Mouse (Mus musculus) heart, embryonic 12.5 days (tissue): Measurements from ENCODE around the gene Dennd2c. TPM values are rescaled to one million over a fixed set of nuclear protein-coding genes. Genes with fewer than 3 reads are reported as not detected.
"Not testable (repeated sequence)": the region's sequence is repeated elsewhere in the genome, so short reads cannot be mapped to it uniquely, and the experiment has no call there.

Source experiments
- ATAC-seq: fragments of 200-750 bp; cut with Nextera tagmentation; 2 replicates; pipeline ENCODE4 v1.8.0; 2017; ENCODE audit warnings: moderate TSS enrichment, moderate library complexity; ENCODE audit not compliant: insufficient number of reproducible peaks, low FRiP score
- H3K27ac ChIP-seq: fragments of 300-500 bp; sonication (generic); 2 replicates; pipeline ENCODE4 v1.5.1; 2016; ENCODE audit warnings: mild to moderate bottlenecking, moderate library complexity; ENCODE audit not compliant: poor library complexity, severe bottlenecking
- H3K27me3 ChIP-seq: fragments of 300-500 bp; sonication (generic); replicated peaks from 2 replicates; pipeline ENCODE4 v1.6.1; 2016; ENCODE audit warnings: mild to moderate bottlenecking, moderate library complexity
- H3K36me3 ChIP-seq: fragments of 300-500 bp; sonication (generic); 2 replicates; pipeline ENCODE4 v1.6.1; 2016; ENCODE audit warnings: mild to moderate bottlenecking, moderate library complexity
- H3K4me1 ChIP-seq: fragments of 300-500 bp; sonication (generic); replicated peaks from 2 replicates; pipeline ENCODE4 v1.6.1; 2016; ENCODE audit warnings: mild to moderate bottlenecking
- H3K4me2 ChIP-seq: fragments of 300-500 bp; sonication (generic); 2 replicates; pipeline ENCODE4 v1.6.1; 2016; ENCODE audit warnings: mild to moderate bottlenecking, moderate library complexity
- H3K4me3 ChIP-seq: fragments of 300-500 bp; sonication (generic); 2 replicates; pipeline ENCODE4 v1.5.1; 2016; ENCODE audit warnings: mild to moderate bottlenecking
- H3K9ac ChIP-seq: fragments of 300-500 bp; sonication (generic); 2 replicates; pipeline ENCODE4 v1.6.1; 2016; ENCODE audit warnings: mild to moderate bottlenecking, moderate library complexity
- H3K9me3 ChIP-seq: fragments of 300-500 bp; sonication (generic); replicated peaks from 2 replicates; pipeline ENCODE4 v1.6.1; 2016; ENCODE audit warnings: mild to moderate bottlenecking, moderate library complexity
- WGBS: fragments of 180-500 bp; shearing (Covaris S2); methylation state at CpG from one replicate; pipeline ENCODE4 v1.1.7; 2016; 5-methylcytosine and 5-hydroxymethylcytosine counted together
- polyA plus RNA-seq: library from polyadenylated mRNA; unstranded; fragments of >200 nt; fragmentation: Nextera tagmentation; extraction: Ambion mirVana; gene quantifications from 2 replicates; pipeline ENCODE4 v1.2.1, GENCODE M21; 2016

Dennd2c gene
- polyA plus RNA-seq, 1 experiment from 2014 or later = 5.1 TPM

DNA sequence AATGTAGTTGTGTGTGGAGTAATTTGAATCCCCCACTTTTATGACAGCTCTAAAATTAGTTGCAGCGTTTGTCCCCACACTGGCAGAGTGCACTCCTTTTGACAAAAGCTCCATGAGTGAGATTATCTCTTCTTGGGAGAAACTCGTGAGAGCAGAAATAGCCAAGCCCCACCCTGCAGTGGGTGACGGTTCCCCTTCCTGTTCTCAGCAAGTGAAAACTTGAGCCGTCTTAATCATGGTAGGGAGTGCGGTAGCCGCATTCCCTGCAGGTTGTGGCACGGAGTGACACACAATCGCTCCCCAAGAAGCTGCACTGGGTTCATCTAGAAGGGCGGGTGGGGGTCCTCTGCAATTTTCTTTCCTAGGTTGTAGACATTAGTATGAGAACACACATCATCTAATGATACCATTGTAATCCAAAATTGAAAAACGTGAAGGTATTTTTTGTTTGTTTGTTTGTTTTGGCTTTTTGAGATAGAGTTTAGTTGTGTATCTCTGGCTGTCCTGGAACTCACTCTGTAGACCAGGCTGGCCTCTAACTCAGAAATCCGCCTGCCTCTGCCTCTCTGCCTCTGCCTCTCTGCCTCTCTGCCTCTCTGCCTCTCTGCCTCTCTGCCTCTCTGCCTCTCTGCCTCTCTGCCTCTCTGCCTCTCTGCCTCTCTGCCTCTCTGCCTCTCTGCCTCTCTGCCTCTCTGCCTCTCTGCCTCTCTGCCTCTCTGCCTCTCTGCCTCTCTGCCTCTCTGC lies 37.9 kb downstream of the Dennd2c start:
- peaks cover 13% of the 10 kb centered on the region for H3K4me1 ChIP-seq
- not testable (repeated sequence) for H3K36me3 ChIP-seq, H3K9me3 ChIP-seq, H3K9ac ChIP-seq, H3K27me3 ChIP-seq
- peak overlapping the region; percentile 54 for H3K4me2 ChIP-seq
- H3K27ac ChIP-seq = peak overlapping the region; percentile 30; the same call in 1 of the 2 replicates
- ATAC-seq = peak; percentile 86
- 35% methylated on average over 11 of the region's 11 CpGs for WGBS
- peak overlapping the region; percentile 15 for H3K4me3 ChIP-seq

DNA sequence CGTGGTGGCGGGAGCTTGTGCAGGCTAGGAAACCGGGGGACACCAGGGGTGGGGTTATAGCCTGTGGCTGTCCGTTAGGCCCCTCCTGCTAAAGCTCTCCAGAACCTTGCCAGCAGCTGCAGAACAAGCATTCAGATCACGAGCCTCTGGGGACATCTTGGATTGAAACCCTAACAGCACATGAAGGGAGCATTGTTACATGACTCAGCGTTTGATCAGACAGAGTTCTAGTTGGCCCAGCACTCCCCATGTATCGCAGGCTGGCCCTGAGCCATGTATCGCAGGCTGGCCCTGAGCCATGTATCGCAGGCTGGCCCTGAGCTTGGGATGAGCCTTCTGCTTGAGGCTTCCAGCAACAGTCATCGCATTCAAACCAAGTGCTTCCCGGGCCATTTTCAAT lies 38.9 kb downstream of the Dennd2c start:
- 0 out of 2 replicates have a peak, but pooled peaks cover 6% of the 10 kb centered on the region for H3K36me3 ChIP-seq
- no peak for ATAC-seq
- H3K9me3 ChIP-seq = no peaks in the 10 kb centered on the region
- H3K4me1 ChIP-seq = peaks cover 13% of the 10 kb centered on the region
- no peak overlapping the region for H3K4me2 ChIP-seq
- H3K9ac ChIP-seq = no peak overlapping the region
- no peak overlapping the region for H3K27ac ChIP-seq
- no peak overlapping the region for H3K4me3 ChIP-seq
- no peaks in the 10 kb centered on the region for H3K27me3 ChIP-seq
- WGBS = 88% methylated on average over 11 of the region's 11 CpGs

DNA sequence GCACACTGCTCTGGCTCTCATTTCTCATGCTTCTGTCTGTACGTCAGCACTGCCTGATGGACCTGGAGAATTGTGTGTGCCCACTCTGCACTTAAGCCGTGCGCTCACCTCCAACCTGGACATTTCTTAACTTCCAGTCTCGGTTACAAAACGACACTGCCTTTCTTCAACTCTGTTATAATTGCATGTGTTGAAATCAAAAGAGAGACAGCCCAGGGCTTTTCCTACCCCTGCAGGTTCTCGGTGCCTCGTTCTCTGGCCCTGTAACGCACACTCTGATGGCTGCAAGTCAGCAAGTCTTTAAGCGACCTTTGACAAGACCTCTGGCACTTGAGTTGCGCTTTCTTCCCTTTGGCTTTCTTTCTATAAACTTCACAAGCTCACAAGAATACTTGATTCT lies 40.0 kb downstream of the Dennd2c start:
- peaks cover 13% of the 10 kb centered on the region for H3K4me1 ChIP-seq
- H3K9ac ChIP-seq = no peak overlapping the region
- no peak overlapping the region for H3K4me2 ChIP-seq
- no peak for ATAC-seq
- H3K36me3 ChIP-seq = peaks cover 9% of the 10 kb centered on the region; the same call in 1 of the 2 replicates
- no peaks in the 10 kb centered on the region for H3K9me3 ChIP-seq
- H3K4me3 ChIP-seq = no peak overlapping the region
- H3K27me3 ChIP-seq = no peaks in the 10 kb centered on the region
- WGBS = 75% methylated on average over 10 of the region's 10 CpGs
- H3K27ac ChIP-seq = no peak overlapping the region

DNA sequence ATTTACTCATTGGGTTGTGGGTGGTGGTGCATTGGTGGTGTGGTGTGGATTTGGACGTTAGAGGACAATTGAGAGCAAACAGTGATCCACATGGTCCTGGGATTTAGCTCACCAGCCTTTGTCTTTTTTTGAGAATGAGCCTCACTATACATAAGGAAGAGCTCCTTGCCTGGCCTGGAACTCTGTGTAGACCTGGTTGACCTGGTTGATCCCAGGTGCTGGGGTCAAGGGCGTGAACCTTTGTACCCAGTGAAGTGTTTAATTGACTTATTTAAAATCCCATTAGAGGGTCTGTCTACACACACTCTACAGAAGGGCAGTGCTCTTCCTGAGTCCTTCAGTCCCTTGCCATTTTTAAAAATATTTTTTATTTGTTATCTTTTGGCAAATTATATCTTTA lies 42.9 kb downstream of the Dennd2c start:
- WGBS = 81% methylated on average over 2 of the region's 2 CpGs

DNA sequence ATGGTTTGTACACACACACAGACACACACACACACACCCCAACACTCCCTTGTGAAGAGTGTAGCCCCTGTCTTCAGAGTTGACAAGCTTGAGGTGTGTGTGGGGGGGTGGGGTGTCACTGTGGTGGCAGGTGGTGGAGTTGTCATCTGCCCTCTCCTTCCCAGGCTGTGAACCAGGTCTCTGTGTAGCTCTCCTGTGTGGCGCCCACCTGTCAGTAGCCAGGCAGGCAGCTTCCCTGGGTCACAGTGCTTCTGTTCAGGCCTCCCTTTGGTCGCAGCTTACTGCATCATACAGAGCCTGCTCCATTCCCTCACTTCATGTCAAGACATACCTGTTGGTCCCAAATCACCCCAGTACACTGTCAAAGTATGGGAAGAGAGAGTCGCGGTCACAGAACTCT lies 43.4 kb downstream of the Dennd2c start:
- Histone ChIP-seq H3K4me2 (no peak overlapping the region), H3K4me1 (no peaks in the 10 kb centered on the region), H3K4me3 (no peak overlapping the region), H3K9me3 (no peaks in the 10 kb centered on the region), H3K27me3 (no peaks in the 10 kb centered on the region), H3K9ac (no peak overlapping the region), H3K36me3 (peaks cover 20% of the 10 kb centered on the region), H3K27ac (no peak overlapping the region)
- 81% methylated on average over 4 of the region's 4 CpGs for WGBS
- no peak for ATAC-seq

More for the DNA sequence above, 42.9 kb downstream of the Dennd2c start:
- H3K4me2 ChIP-seq = no peak overlapping the region
- no peaks in the 10 kb centered on the region for H3K9me3 ChIP-seq
- H3K4me3 ChIP-seq = no peak overlapping the region
- H3K27me3 ChIP-seq = no peaks in the 10 kb centered on the region
- H3K9ac ChIP-seq = no peak overlapping the region
- H3K4me1 ChIP-seq = no peaks in the 10 kb centered on the region
- H3K27ac ChIP-seq = no peak overlapping the region
- no peak for ATAC-seq
- peaks cover 17% of the 10 kb centered on the region; the same call in 1 of the 2 replicates for H3K36me3 ChIP-seq

DNA sequence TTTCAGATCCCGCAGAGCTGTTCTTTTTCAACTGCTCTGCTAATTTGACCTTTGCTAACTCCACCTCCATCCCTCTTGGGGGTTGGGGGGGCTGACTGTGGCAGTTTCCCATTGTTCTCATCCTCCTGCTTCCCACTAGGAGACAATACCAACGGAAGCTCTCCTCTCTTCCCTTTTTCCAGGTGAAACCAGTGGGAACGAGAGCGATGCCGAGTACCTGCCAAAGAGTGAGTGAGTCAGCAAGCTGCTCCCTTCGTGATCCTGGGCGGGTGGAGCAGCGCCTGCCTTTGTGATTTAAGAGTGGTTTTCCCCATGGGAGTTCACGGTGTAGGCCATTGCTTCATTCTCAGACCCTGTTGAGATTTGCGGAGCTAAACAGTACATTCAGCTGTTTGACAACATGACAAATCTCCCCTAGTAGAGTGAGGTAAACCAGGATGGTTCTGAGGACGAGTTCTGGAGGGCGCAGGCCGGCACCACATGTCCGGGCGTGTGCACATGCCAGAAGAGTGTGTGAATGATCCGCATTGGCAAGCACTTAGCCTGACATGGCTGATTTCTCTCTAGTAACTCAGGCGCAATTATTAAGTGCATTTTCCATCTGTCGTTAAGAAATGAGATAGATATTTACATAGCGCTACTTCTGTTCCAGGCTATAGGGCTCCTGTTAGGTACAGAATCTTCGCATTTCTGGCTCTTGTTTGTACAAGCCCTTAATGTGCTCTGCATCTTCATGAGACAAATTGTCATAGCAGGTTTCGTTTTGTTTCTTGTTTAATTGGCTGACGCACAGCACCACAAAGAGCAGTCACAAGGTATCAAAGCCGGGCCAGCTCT lies 44.1 kb downstream of the Dennd2c start:
- H3K9me3 ChIP-seq = no peaks in the 10 kb centered on the region
- H3K4me3 ChIP-seq = no peak overlapping the region
- H3K36me3 ChIP-seq = peaks cover 23% of the 10 kb centered on the region
- H3K27ac ChIP-seq = no peak overlapping the region
- no peaks in the 10 kb centered on the region for H3K27me3 ChIP-seq
- H3K4me2 ChIP-seq = no peak overlapping the region
- 73% methylated on average over 23 of the region's 23 CpGs for WGBS
- no peaks in the 10 kb centered on the region for H3K4me1 ChIP-seq
- ATAC-seq = no peak
- H3K9ac ChIP-seq = no peak overlapping the region

DNA sequence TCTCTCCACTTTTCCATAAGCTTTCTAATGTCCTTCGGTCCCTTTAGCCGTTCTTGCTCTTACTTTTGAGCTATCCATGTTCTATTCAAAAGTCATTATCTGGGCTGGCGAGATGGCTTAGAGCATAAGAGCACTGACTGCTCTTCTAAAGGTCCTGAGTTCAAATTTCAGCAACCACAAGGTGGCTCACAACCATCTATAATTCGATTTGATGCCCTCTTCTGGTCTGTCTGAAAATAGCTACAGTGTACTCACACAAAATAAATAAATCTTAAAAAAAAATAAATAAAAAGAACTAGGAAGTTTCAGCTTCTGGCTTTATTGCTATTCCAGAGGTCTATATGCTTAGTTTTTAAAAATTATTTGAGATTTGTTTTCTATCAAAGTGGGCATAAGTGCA lies 45.4 kb downstream of the Dennd2c start:
- Histone ChIP-seq H3K9me3 (no peaks in the 10 kb centered on the region), H3K27me3 (no peaks in the 10 kb centered on the region), H3K4me2 (no peak overlapping the region), H3K4me3 (no peak overlapping the region), H3K27ac (no peak overlapping the region), H3K4me1 (no peaks in the 10 kb centered on the region), H3K9ac (no peak overlapping the region), H3K36me3 (peaks cover 32% of the 10 kb centered on the region)
- no peak for ATAC-seq
- 84% methylated on average over 4 of the region's 4 CpGs for WGBS

DNA sequence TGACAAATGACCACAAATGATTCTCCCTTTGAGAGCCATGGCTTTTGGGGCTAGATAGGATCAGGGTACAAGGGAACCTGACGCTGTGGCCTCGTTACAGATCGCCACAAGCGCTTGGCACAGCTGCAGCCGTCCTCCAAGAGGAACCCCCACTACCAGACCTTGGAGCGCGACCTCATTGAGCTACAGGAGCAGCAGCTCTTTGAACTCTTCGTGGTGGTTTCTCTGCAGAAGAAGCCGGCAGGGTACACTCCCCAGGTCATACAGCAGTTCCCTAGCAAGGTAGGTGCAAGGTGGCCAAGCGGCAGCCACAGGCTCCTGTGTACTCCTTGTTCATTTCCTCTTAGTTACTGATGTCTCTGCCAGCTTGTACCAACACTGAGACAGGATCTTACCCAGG lies 46.5 kb downstream of the Dennd2c start:
- Histone ChIP-seq H3K27ac (no peak overlapping the region), H3K4me3 (no peak overlapping the region)

DNA sequence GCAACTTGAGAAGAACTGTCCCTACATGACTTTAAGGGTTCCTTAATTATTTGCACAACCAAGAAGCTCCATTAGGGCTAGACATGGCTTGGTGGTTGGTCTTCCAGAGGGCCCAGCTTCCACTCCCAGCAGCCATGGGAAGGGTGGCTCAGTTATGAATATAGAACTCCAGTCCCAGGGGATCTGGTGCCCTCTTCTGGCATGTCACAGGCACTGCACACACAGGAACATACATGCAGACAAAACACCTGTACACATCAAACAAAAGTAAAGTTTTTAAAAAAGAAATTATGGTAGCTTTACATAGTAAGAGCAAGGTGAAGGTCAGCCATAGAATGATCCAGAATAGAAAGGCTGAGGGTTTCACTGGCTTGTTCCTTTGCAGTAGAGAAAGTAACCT lies 51.4 kb downstream of the Dennd2c start:
- no peak for ATAC-seq
- peaks cover 64% of the 10 kb centered on the region for H3K36me3 ChIP-seq

More for the DNA sequence above, 46.5 kb downstream of the Dennd2c start:
- no peak overlapping the region for H3K9ac ChIP-seq
- no peaks in the 10 kb centered on the region; the same call in 1 of the 2 replicates for H3K9me3 ChIP-seq
- H3K27me3 ChIP-seq = no peaks in the 10 kb centered on the region
- H3K36me3 ChIP-seq = peaks cover 40% of the 10 kb centered on the region
- no peak for ATAC-seq
- WGBS = 85% methylated on average over 10 of the region's 10 CpGs
- H3K4me2 ChIP-seq = no peak overlapping the region
- H3K4me1 ChIP-seq = no peaks in the 10 kb centered on the region

DNA sequence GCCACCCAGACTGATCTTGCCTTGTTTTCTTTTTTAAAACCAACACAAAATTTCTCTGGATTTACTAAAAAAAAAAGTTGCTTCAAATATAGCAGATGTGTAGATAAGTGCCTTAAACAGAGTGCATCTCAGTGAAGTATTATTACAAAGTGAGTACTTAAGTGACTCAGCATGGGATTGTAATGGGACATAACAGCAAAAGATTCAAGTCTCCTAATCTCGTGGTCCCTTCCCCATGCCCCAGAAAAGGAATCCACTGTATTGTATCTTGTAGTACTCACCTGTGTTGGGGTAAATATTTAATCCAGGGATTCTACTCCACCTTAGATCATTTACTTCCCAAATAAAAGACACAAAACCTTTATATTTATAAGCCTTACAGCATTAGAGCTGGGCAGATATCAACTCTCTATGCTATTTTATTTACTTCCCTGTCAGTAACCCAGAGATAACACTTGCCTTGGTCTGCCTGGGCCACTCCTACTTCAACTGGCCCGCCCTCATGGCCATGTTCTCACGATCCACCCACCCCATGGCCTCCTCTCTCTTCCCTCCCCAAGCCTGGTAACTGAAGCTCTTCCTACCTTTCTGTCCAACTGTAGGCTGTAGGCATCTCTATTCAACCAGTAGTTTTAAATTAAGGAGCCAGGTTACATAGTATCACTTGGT lies 57.0 kb downstream of the Dennd2c start:
- no peaks in the 10 kb centered on the region for H3K4me1 ChIP-seq
- H3K4me2 ChIP-seq = no peak overlapping the region
- peak; percentile 59; the same call in 1 of the 2 replicates for ATAC-seq
- 48% methylated on average over 3 of the region's 3 CpGs for WGBS
- no peaks in the 10 kb centered on the region for H3K9me3 ChIP-seq
- peaks cover 31% of the 10 kb centered on the region for H3K36me3 ChIP-seq
- H3K27ac ChIP-seq = no peak overlapping the region
- no peak overlapping the region for H3K4me3 ChIP-seq
- H3K9ac ChIP-seq = no peak overlapping the region
- H3K27me3 ChIP-seq = no peaks in the 10 kb centered on the region

More for the DNA sequence above, 51.4 kb downstream of the Dennd2c start:
- Histone ChIP-seq H3K27ac (no peak overlapping the region), H3K9ac (no peak overlapping the region), H3K9me3 (no peaks in the 10 kb centered on the region; the same call in 1 of the 2 replicates), H3K27me3 (no peaks in the 10 kb centered on the region), H3K4me3 (no peak overlapping the region), H3K4me1 (no peaks in the 10 kb centered on the region), H3K4me2 (no peak overlapping the region)

DNA sequence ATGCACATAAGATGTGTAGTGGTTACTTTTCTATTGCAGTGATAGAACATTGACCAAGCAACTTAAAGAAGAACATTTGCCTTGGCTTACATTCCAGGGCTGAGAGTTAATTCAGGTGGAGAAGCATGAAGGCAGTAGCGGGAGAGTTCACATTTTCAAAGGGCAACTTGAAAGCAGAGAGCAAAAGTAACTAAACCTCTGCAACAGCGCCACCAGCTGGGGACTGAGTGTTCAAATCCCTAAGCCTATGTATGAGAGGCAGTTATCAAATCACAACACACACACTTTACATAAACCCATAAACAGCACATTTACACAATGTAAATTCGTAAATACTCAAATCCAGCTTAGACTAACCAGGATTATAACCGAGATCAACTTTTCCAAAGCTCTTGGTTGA lies 67.4 kb downstream of the Dennd2c start:
- Histone ChIP-seq H3K4me1 (peaks cover 6% of the 10 kb centered on the region), H3K27me3 (no peaks in the 10 kb centered on the region), H3K9ac (no peak overlapping the region), H3K36me3 (peaks cover 28% of the 10 kb centered on the region), H3K4me2 (no peak overlapping the region), H3K4me3 (no peak overlapping the region), H3K27ac (no peak overlapping the region), H3K9me3 (no peaks in the 10 kb centered on the region)
- WGBS = 12% methylated on average over 4 of the region's 4 CpGs
- no peak for ATAC-seq
